Mouse (Mus musculus) CH12.LX (cell line): ENCODE results near the gene Nrp2. TPM values are rescaled to one million over a fixed set of nuclear protein-coding genes. Genes with fewer than 3 reads are reported as not detected.

ENCODE experiments used
- DNase-seq: peaks from one replicate; pipeline ENCODE4 v3.0.0-alpha.2; 2013; ENCODE audit errors: extremely low read depth
- H3K27ac ChIP-seq: 2 replicates; pipeline ENCODE4 v1.5.1; 2012; ENCODE audit warnings: low read depth, mild to moderate bottlenecking, control low read depth, moderate library complexity; ENCODE audit not compliant: insufficient read depth
- H3K27me3 ChIP-seq: replicated peaks from 2 replicates; pipeline ENCODE3; 2012; ENCODE audit warnings: inconsistent platforms
- H3K36me3 ChIP-seq, 2 experiments: replicated peaks in 1 of 2; 2 replicates each; pipeline versions ENCODE3 to v1.6.1; 2012; ENCODE audit warnings: inconsistent platforms in 1 of 2, low read length in 1 of 2, mild to moderate bottlenecking in 1 of 2, mixed read lengths in 1 of 2, moderate library complexity in 1 of 2; ENCODE audit not compliant: control insufficient read depth in 1 of 2, insufficient read depth in 1 of 2
- H3K4me1 ChIP-seq, 2 experiments: 2 replicates each; pipeline ENCODE4 v1.6.1; 2012; ENCODE audit warnings: inconsistent platforms in 1 of 2, moderate library complexity in 1 of 2; ENCODE audit not compliant: insufficient read depth in 2 of 2, control insufficient read depth in 1 of 2
- H3K4me2 ChIP-seq: 2 replicates; pipeline ENCODE4 v1.6.1; 2012; ENCODE audit warnings: low read depth, mild to moderate bottlenecking, control low read depth; ENCODE audit not compliant: poor library complexity, insufficient read depth, severe bottlenecking
- H3K4me3 ChIP-seq, 3 experiments: fragments of 150-350 bp in 1 of 3; sonication (generic) in 1 of 3; replicated peaks in 1 of 3; 2 replicates each; pipeline versions ENCODE3 to v1.5.1; 2011 to 2012; ENCODE audit warnings: low read depth in 2 of 3, low read length in 2 of 3, mild to moderate bottlenecking in 2 of 3, moderate library complexity in 2 of 3, control low read depth in 1 of 3, improper control_type of control experiment in 1 of 3, inconsistent platforms in 1 of 3, mixed read lengths in 1 of 3; ENCODE audit not compliant: poor library complexity in 1 of 3
- H3K79me2 ChIP-seq: replicated peaks from 2 replicates; pipeline ENCODE4 v1.6.1; 2012; ENCODE audit warnings: mild to moderate bottlenecking, moderate library complexity; ENCODE audit not compliant: control insufficient read depth, poor library complexity, insufficient read depth, severe bottlenecking; ENCODE audit errors: extremely low read depth
- H3K9ac ChIP-seq: 2 replicates; pipeline ENCODE4 v1.6.1; 2012; ENCODE audit warnings: low read depth, mild to moderate bottlenecking, control low read depth, moderate library complexity; ENCODE audit not compliant: insufficient read depth
- H3K9me3 ChIP-seq: replicated peaks from 2 replicates; pipeline ENCODE3; 2012; ENCODE audit warnings: low read length, inconsistent platforms, mixed read lengths
- CHD2 ChIP-seq: IDR thresholded peaks from 2 replicates; pipeline ENCODE4 v1.6.1; 2011; ENCODE audit warnings: low read length, improper control_type of control experiment
- CTCF ChIP-seq, 2 experiments: IDR thresholded peaks in 1 of 2; conservative IDR thresholded peaks in 1 of 2; 2 replicates each; pipeline ENCODE4 v1.5.1; 2011 to 2012; ENCODE audit warnings: low read depth in 2 of 2, low read length in 2 of 2, improper control_type of control experiment in 1 of 2, inconsistent platforms in 1 of 2, mild to moderate bottlenecking in 1 of 2, moderate library complexity in 1 of 2
- ELF1 ChIP-seq: IDR thresholded peaks from 2 replicates; pipeline ENCODE4 v1.6.1; 2014; ENCODE audit warnings: low read depth, mild to moderate bottlenecking, inconsistent platforms, low read length, improper control_type of control experiment
- EP300 ChIP-seq: IDR thresholded peaks from 2 replicates; pipeline ENCODE4 v1.6.1; 2011; ENCODE audit warnings: low read length, improper control_type of control experiment
- ETS1 ChIP-seq: conservative IDR thresholded peaks from 2 replicates; pipeline ENCODE4 v1.6.1; 2012; ENCODE audit warnings: low read depth, mild to moderate bottlenecking, inconsistent platforms, low read length, improper control_type of control experiment, moderate library complexity
- HCFC1 ChIP-seq: IDR thresholded peaks from 2 replicates; pipeline ENCODE4 v1.6.1; 2012; ENCODE audit warnings: low read depth, mild to moderate bottlenecking, inconsistent platforms, low read length, improper control_type of control experiment
- MAFK ChIP-seq: IDR thresholded peaks from 2 replicates; pipeline ENCODE4 v1.6.1; 2011; ENCODE audit warnings: low read length, improper control_type of control experiment; ENCODE audit not compliant: insufficient replicate concordance
- MAZ ChIP-seq: IDR thresholded peaks from 2 replicates; pipeline ENCODE4 v1.6.1; 2012; ENCODE audit warnings: low read depth, mild to moderate bottlenecking, inconsistent platforms, low read length, improper control_type of control experiment, moderate library complexity
- MEF2A ChIP-seq: IDR thresholded peaks from 2 replicates; pipeline ENCODE4 v1.6.1; 2014; ENCODE audit warnings: low read depth, mild to moderate bottlenecking, inconsistent platforms, low read length, improper control_type of control experiment, borderline replicate concordance
- NELFE ChIP-seq: IDR thresholded peaks from 2 replicates; pipeline ENCODE4 v1.6.1; 2011; ENCODE audit warnings: low read depth, low read length, improper control_type of control experiment
- PAX5 ChIP-seq: IDR thresholded peaks from 2 replicates; pipeline ENCODE4 v1.6.1; 2012; ENCODE audit warnings: low read length, inconsistent platforms, mixed read lengths
- POLR2AphosphoS2 ChIP-seq: IDR thresholded peaks from 2 replicates; pipeline ENCODE4 v1.6.1; 2011; ENCODE audit warnings: low read depth, low read length, improper control_type of control experiment
- RAD21 ChIP-seq: IDR thresholded peaks from 2 replicates; pipeline ENCODE4 v1.6.1; 2011; ENCODE audit warnings: low read depth, mild to moderate bottlenecking, low read length, improper control_type of control experiment, moderate library complexity
- SIN3A ChIP-seq: IDR thresholded peaks from 2 replicates; pipeline ENCODE4 v1.6.1; 2012; ENCODE audit warnings: low read length, improper control_type of control experiment, inconsistent platforms
- SMC3 ChIP-seq: IDR thresholded peaks from 2 replicates; pipeline ENCODE4 v1.6.1; 2011; ENCODE audit warnings: low read depth, low read length, improper control_type of control experiment
- USF1 ChIP-seq: IDR thresholded peaks from 2 replicates; pipeline ENCODE4 v1.6.1; 2014; ENCODE audit warnings: low read depth, mild to moderate bottlenecking, inconsistent platforms, low read length, improper control_type of control experiment
- USF2 ChIP-seq: conservative IDR thresholded peaks from 2 replicates; pipeline ENCODE4 v1.6.1; 2011; ENCODE audit warnings: low read depth, low read length, improper control_type of control experiment
- ZC3H11A ChIP-seq: IDR thresholded peaks from 2 replicates; pipeline ENCODE4 v1.6.1; 2012; ENCODE audit warnings: low read depth, mild to moderate bottlenecking, inconsistent platforms, low read length, improper control_type of control experiment
- ZMIZ1 ChIP-seq: IDR thresholded peaks from 2 replicates; pipeline ENCODE4 v1.6.1; 2012; ENCODE audit warnings: low read depth, mild to moderate bottlenecking, inconsistent platforms, low read length, improper control_type of control experiment
- dilution Hi-C: fragments of 300-500 bp; cut with MboI; formaldehyde crosslinking; loops from 2 replicates; pipeline ENCODE4 v1.14.3; 2020; ENCODE audit warnings: low sequenced_read_pairs; ENCODE audit not compliant: extremely low pct_unique_long_range_greater_than_20kb, extremely low pct_ligation_motif_present
- in situ Hi-C: fragments of 300-500 bp; cut with MboI; formaldehyde crosslinking; loops from 3 replicates; pipeline ENCODE4 v1.14.3; 2019; ENCODE audit warnings: low sequenced_read_pairs, low pct_ligation_motif_present, low pct_unique_long_range_greater_than_20kb, mixed read lengths
- polyA plus RNA-seq: library from polyadenylated mRNA; unstranded; fragments of >175 nt; gene quantifications from 2 replicates; pipeline ENCODE4 v1.2.1, GENCODE M21; 2012; ENCODE audit warnings: low read depth; ENCODE audit not compliant: insufficient read length
- total RNA-seq, 2 experiments: library from RNA; depleted of rRNA; stranded (reverse); fragments of 300-350 nt in 1 of 2; fragments of >200 nt in 1 of 2; gene quantifications; 2 replicates each; pipeline ENCODE4 v1.2.3; 2012 to 2014

The Nrp2 gene
- total and polyA plus RNA-seq, 3 experiments, result 16.4 to 24.4 (median 17.3) TPM

GRCm38 (mm10) chr1:62767611-62768010 lies 64.5 kb downstream of the Nrp2 start:
- Histone ChIP-seq H3K9ac (no peak overlapping the region), H3K79me2 (no peaks in the 10 kb centered on the region), H3K4me1 (peaks cover 0 to 27% of the 10 kb centered on the region in 2 experiments; a peak in 1 of 4 replicates), H3K27ac (no peak overlapping the region), H3K27me3 (no peaks in the 10 kb centered on the region), H3K9me3 (no peaks in the 10 kb centered on the region), H3K4me3 (no peak overlapping the region), H3K4me2 (no peak overlapping the region), H3K36me3 (peaks cover 43 to 93% of the 10 kb centered on the region in 2 experiments)
- no peak for DNase-seq
- TF ChIP-seq PAX5 (no peak), ZC3H11A (no peak), MEF2A (no peak), SMC3 (no peak), CHD2 (no peak), EP300 (no peak), USF2 (no peak), MAZ (no peak), ELF1 (no peak), ZMIZ1 (no peak), POLR2AphosphoS2 (no peak), ETS1 (no peak), HCFC1 (no peak), RAD21 (no peak)
- dilution Hi-C loops, result no loop called here
- in situ Hi-C loops, result no loop called here

GRCm38 (mm10) chr1:62770576-62770975 lies 67.5 kb downstream of the Nrp2 start:
- Histone ChIP-seq H3K27ac (no peak overlapping the region), H3K4me1 (peaks cover 9 to 51% of the 10 kb centered on the region in 2 experiments), H3K27me3 (no peaks in the 10 kb centered on the region), H3K79me2 (no peaks in the 10 kb centered on the region), H3K4me2 (no peak overlapping the region), H3K4me3 (no peak overlapping the region), H3K36me3 (peaks cover 34 to 78% of the 10 kb centered on the region in 2 experiments), H3K9me3 (no peaks in the 10 kb centered on the region), H3K9ac (no peak overlapping the region)
- no peak for DNase-seq
- in situ Hi-C loops, result no loop called here
- dilution Hi-C loops, result no loop called here
- no peak for TF ChIP-seq SIN3A
- no peak for TF ChIP-seq CTCF (conservative IDR thresholded peaks at IDR 0.05 in 1 of 2, IDR thresholded peaks at IDR 0.05 in 1 of 2; ENCODE audit: low read depth in 2 of 2, low read length in 2 of 2)
- TF ChIP-seq MAZ, result no peak
- no peak for TF ChIP-seq MAFK
- no peak for TF ChIP-seq USF1
- TF ChIP-seq ELF1, result no peak
- TF ChIP-seq MEF2A, result no peak
- TF ChIP-seq RAD21, result no peak
- no peak for TF ChIP-seq POLR2AphosphoS2
- no peak for TF ChIP-seq NELFE
